Mouse (Mus musculus) CD4-positive, CD25-positive, alpha-beta regulatory T cell, adult 4 months (primary cell): Measurements from ENCODE around the gene Pitpnm2. TPM values are rescaled to one million over a fixed set of nuclear protein-coding genes. Genes with fewer than 3 reads are reported as not detected.

Source experiments
- ATAC-seq: one replicate; pipeline ENCODE4 v1.8.0; 2017
- polyA plus RNA-seq, 2 experiments: library from polyadenylated mRNA; unstranded; fragments of 100-300 nt; shearing (Covaris generic); gene quantifications; one replicate each; pipeline ENCODE4 v1.2.1; 2017

The Pitpnm2 gene
- polyA plus RNA-seq, 2 experiments from 2014 or later = 9.3 to 11.5 TPM

- ATAC-seq = peak; percentile 14
These were observed 133.3 kb downstream of the Pitpnm2 start, which contains the start of gene Arl6ip4 for GRCm38 (mm10) chr5:124115990-124116845. TSS of gene Arl6ip4 (plus strand) at chr5:124116089.

- ATAC-seq = no peak
These were observed 134.0 kb downstream of the Pitpnm2 start for GRCm38 (mm10) chr5:124115531-124115930.

GRCm38 (mm10) chr5:124114276-124115025, 135.1 kb downstream of the Pitpnm2 start:
- no peak for ATAC-seq

GRCm38 (mm10) chr5:124113030-124113429, 136.5 kb downstream of the Pitpnm2 start:
- ATAC-seq = no peak

GRCm38 (mm10) chr5:124112531-124112930, 137.0 kb downstream of the Pitpnm2 start:
- ATAC-seq = no peak

GRCm38 (mm10) chr5:124111742-124112497, 137.6 kb downstream of the Pitpnm2 start, which contains the start of gene Ogfod2:
TSS of gene Ogfod2 (plus strand) at chr5:124112297.
- peak; percentile 88 for ATAC-seq

GRCm38 (mm10) chr5:124111077-124111741, 138.4 kb downstream of the Pitpnm2 start:
- ATAC-seq = no peak

- ATAC-seq = no peak
These were observed 146.0 kb downstream of the Pitpnm2 start for GRCm38 (mm10) chr5:124103552-124103951.

GRCm38 (mm10) chr5:124103020-124103419, 146.5 kb downstream of the Pitpnm2 start:
- ATAC-seq = no peak

GRCm38 (mm10) chr5:124102326-124102725, 147.2 kb downstream of the Pitpnm2 start:
- no peak for ATAC-seq

GRCm38 (mm10) chr5:124100128-124101044, 149.2 kb downstream of the Pitpnm2 start:
- no peak for ATAC-seq

- ATAC-seq = no peak
These were observed 150.6 kb downstream of the Pitpnm2 start for GRCm38 (mm10) chr5:124098923-124099322.

- ATAC-seq = peak; percentile 89
These were observed 153.8 kb downstream of the Pitpnm2 start, which contains the start of gene Abcb9 for GRCm38 (mm10) chr5:124095596-124096232. TSS of gene Abcb9 (minus strand) at chr5:124095798.

- no peak for ATAC-seq
These were observed 154.4 kb downstream of the Pitpnm2 start for GRCm38 (mm10) chr5:124095077-124095581.

- ATAC-seq = no peak
These were observed 155.5 kb downstream of the Pitpnm2 start for GRCm38 (mm10) chr5:124093852-124094604.

GRCm38 (mm10) chr5:124093120-124093794, 156.3 kb downstream of the Pitpnm2 start:
- ATAC-seq = no peak

- ATAC-seq = no peak
These were observed 157.6 kb downstream of the Pitpnm2 start for GRCm38 (mm10) chr5:124091951-124092406.

- ATAC-seq = no peak
These were observed 159.7 kb downstream of the Pitpnm2 start for GRCm38 (mm10) chr5:124089868-124090267.

- ATAC-seq = no peak
These were observed 162.7 kb downstream of the Pitpnm2 start for GRCm38 (mm10) chr5:124086876-124087275.
